Mouse (Mus musculus) midbrain, embryonic 11.5 days (tissue): ENCODE measurements around the gene Rnasek. TPM values are rescaled to one million over a fixed set of nuclear protein-coding genes. Genes with fewer than 3 reads are reported as not detected.

ENCODE experiments used
- ATAC-seq: fragments of 200-750 bp; cut with Nextera tagmentation; 2 replicates; pipeline ENCODE4 v1.8.0; 2017; ENCODE audit warnings: moderate TSS enrichment, moderate library complexity; ENCODE audit not compliant: low FRiP score
- DNase-seq: peaks from one replicate; pipeline ENCODE4 v3.0.0; 2015; ENCODE audit warnings: low spot score; ENCODE audit errors: missing footprints
- H3K27ac ChIP-seq: fragments of 300-500 bp; sonication (generic); 2 replicates; pipeline ENCODE4 v1.5.1; 2014; ENCODE audit warnings: low read depth, low read length
- H3K27me3 ChIP-seq: fragments of 300-500 bp; sonication (generic); 2 replicates; pipeline ENCODE4 v1.6.1; 2014; ENCODE audit warnings: mild to moderate bottlenecking, low read length, moderate library complexity, mixed read lengths; ENCODE audit not compliant: control insufficient read depth, insufficient read depth
- H3K36me3 ChIP-seq: fragments of 300-500 bp; sonication (generic); 2 replicates; pipeline ENCODE4 v1.6.1; 2014; ENCODE audit warnings: mild to moderate bottlenecking, low read length, moderate library complexity, mixed read lengths; ENCODE audit not compliant: control insufficient read depth, insufficient read depth
- H3K4me1 ChIP-seq: fragments of 300-500 bp; sonication (generic); 2 replicates; pipeline ENCODE4 v1.6.1; 2014; ENCODE audit warnings: low read length; ENCODE audit not compliant: control insufficient read depth, insufficient read depth
- H3K4me2 ChIP-seq: fragments of 300-500 bp; sonication (generic); 2 replicates; pipeline ENCODE4 v1.6.1; 2014; ENCODE audit warnings: mild to moderate bottlenecking, moderate library complexity
- H3K4me3 ChIP-seq: fragments of 300-500 bp; sonication (generic); 2 replicates; pipeline ENCODE4 v1.5.1; 2014; ENCODE audit warnings: low read depth, low read length
- H3K9ac ChIP-seq: fragments of 300-500 bp; sonication (generic); 2 replicates; pipeline ENCODE4 v1.6.1; 2014; ENCODE audit warnings: low read length
- H3K9me3 ChIP-seq: fragments of 300-500 bp; sonication (generic); 2 replicates; pipeline ENCODE4 v1.6.1; 2016; ENCODE audit warnings: low read length; ENCODE audit not compliant: control insufficient read depth
- WGBS: fragments of 180-500 bp; shearing (Covaris S2); extraction: QIAGEN DNeasy Blood & Tissue Kit; methylation state at CpG from one replicate; pipeline ENCODE4 v1.1.7; 2014; 5-methylcytosine and 5-hydroxymethylcytosine counted together
- microRNA counts: library from miRNA; unstranded; fragments of <30 nt; microRNA quantifications from one replicate; lab custom pipeline; 2015
- microRNA-seq: library from miRNA; unstranded; fragments of <30 nt; microRNA quantifications from one replicate; pipeline ENCODE4, GENCODE M21; 2017
- polyA plus RNA-seq: library from polyadenylated mRNA; unstranded; fragments of >200 nt; fragmentation: Nextera tagmentation; extraction: Ambion mirVana; gene quantifications from 2 replicates; pipeline ENCODE4 v1.2.1, GENCODE M21; 2014

The Rnasek gene
- polyA plus RNA-seq, 1 experiment from 2014 or later, result 127 TPM

DNA sequence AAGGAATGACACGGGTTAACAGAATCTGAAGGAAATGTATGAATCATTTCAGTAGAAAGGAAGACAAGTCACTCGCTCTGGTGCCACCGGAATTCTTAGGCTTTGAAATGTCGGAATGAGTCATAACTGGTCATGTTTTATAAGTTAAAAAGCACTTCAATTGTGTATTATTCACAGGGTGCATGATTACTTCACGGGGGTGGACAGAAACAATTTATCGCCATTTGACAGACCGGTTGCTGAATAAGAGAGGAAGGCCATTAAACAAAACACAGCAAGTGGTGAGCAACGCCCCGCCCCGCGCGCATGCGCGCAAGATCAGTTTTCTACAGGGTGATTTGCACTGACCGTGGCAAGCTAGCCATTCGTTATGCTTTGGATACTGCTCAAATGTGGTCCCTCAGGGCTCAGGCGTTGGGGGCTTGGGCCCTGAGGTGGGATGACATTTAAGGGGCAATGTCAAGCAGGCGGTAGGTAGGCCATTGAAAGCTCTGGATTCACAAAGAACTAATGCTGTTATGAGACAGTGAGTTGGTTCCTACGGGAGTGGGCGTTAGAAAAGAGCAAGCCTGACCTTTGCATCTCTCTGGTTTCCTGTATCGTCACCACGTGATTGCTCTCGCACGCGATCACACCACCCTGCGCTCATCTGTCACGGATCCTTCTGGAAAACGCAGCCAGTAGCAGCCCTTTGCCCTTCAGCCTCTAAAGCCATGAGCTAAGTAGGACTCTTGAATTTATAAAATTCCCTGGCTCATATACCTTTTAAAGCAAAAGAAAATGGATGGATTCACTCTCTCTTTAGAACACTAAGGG, 50.1 kb downstream of the Rnasek start:
- H3K9ac ChIP-seq, result no peak overlapping the region
- H3K4me1 ChIP-seq, result no peaks in the 10 kb centered on the region
- DNase-seq, result peak; percentile 33
- H3K9me3 ChIP-seq, result no peaks in the 10 kb centered on the region
- H3K4me3 ChIP-seq, result no peak overlapping the region
- WGBS, result 93% methylated on average over 28 of the region's 28 CpGs
- no peaks in the 10 kb centered on the region for H3K27me3 ChIP-seq
- H3K27ac ChIP-seq, result no peak overlapping the region
- no peaks in the 10 kb centered on the region for H3K36me3 ChIP-seq
- ATAC-seq, result no peak
- H3K4me2 ChIP-seq, result no peak overlapping the region

MicroRNAs within 50 kb of the gene (microRNA counts, 519-probe panel; counts per million panel counts)
- 2,655 counts per million, percentile 7 among the panel's probes with 10 or more counts for microRNA mmu-miR-195 (lab: Ali Mortazavi, UCI)
- microRNA mmu-miR-497 (lab: Ali Mortazavi, UCI), result not detected

Small RNAs within 50 kb of the gene (microRNA-seq; reads per million reads assigned to microRNA genes)
- 795 reads per million, percentile 76 among the genes with 10 or more reads in this experiment for gene Mir195a
- gene Mir497, result not detected
- not detected for gene Mir497b

Other genes with a start within 250 kb of the Rnasek start
- gene Gabarap, start 248.7 kb downstream of the Rnasek start, polyA plus RNA-seq, result 566 and 590 TPM in 2 replicates
- 51.5 and 53.4 TPM in 2 replicates for gene Phf23, start 244.1 kb downstream of the Rnasek start, polyA plus RNA-seq
- gene Dvl2, start 239.2 kb downstream of the Rnasek start, polyA plus RNA-seq, result 29.0 and 30.0 TPM in 2 replicates
- 46.5 and 47.8 TPM in 2 replicates for gene Acadvl, start 224.4 kb downstream of the Rnasek start, polyA plus RNA-seq
- gene Dlg4, start 222.9 kb downstream of the Rnasek start, polyA plus RNA-seq, result 11.2 and 15.2 TPM in 2 replicates
- 0.23 and 0.51 TPM in 2 replicates for gene Asgr1, start 185.8 kb downstream of the Rnasek start, polyA plus RNA-seq
- not detected in 2 replicates for gene Asgr2, start 147.2 kb downstream of the Rnasek start, polyA plus RNA-seq
- gene Mgl2, start 109.5 kb downstream of the Rnasek start, polyA plus RNA-seq, result 0.11 and 0.22 TPM in 2 replicates
- 0.66 and 0.89 TPM in 2 replicates for gene Clec10a, start 83.6 kb downstream of the Rnasek start, polyA plus RNA-seq
- 0.19 and 0.30 TPM in 2 replicates for gene Slc16a11, start 27.1 kb downstream of the Rnasek start, polyA plus RNA-seq
- 14.9 and 15.8 TPM in 2 replicates for gene Slc16a13, start 18.8 kb downstream of the Rnasek start, polyA plus RNA-seq
- 4.9 and 5.4 TPM in 2 replicates for gene Bcl6b, start 10.0 kb downstream of the Rnasek start, polyA plus RNA-seq
- 226 and 232 TPM in 2 replicates for gene 0610010K14Rik, start 1.9 kb downstream of the Rnasek start, polyA plus RNA-seq
- 9.7 and 12.1 TPM in 2 replicates for gene Gm21988, start within 50 bp of the Rnasek start, polyA plus RNA-seq
- gene Alox12, start 15.5 kb upstream of the Rnasek start, polyA plus RNA-seq, result 3.2 and 3.4 TPM in 2 replicates
- 0.21 TPM in 1 of 2 replicates, not detected in the other for gene Alox12e, start 82.8 kb upstream of the Rnasek start, polyA plus RNA-seq
- gene Alox15, start 112.2 kb upstream of the Rnasek start, polyA plus RNA-seq, result 0.12 and 0.14 TPM in 2 replicates
- gene Pelp1, start 170.2 kb upstream of the Rnasek start, polyA plus RNA-seq, result 32.5 and 33.7 TPM in 2 replicates
- 28.9 and 31.3 TPM in 2 replicates for gene Arrb2, start 192.8 kb upstream of the Rnasek start, polyA plus RNA-seq
- gene Med11, start 212.1 kb upstream of the Rnasek start, polyA plus RNA-seq, result 37.7 and 42.1 TPM in 2 replicates
- gene Zmynd15, start 219.6 kb upstream of the Rnasek start, polyA plus RNA-seq, result 0.18 and 0.26 TPM in 2 replicates
- gene Cxcl16, start 220.1 kb upstream of the Rnasek start, polyA plus RNA-seq, result 0.50 and 0.82 TPM in 2 replicates